Mouse (Mus musculus) splenic B cell, adult 2 months (primary cell): ENCODE measurements around the gene Dnaaf3.
A peak's percentile ranks its signal among the peaks of the same experiment; 100 is the strongest.
"Not testable (repeated sequence)": the region's sequence is repeated elsewhere in the genome, so short reads cannot be mapped to it uniquely, and the experiment has no call there.

Experiments used
- DNase-seq: peaks from one replicate; pipeline ENCODE4 v3.0.0-alpha.2; 2011; ENCODE audit warnings: low read depth, low spot score
- H3K27me3 ChIP-seq: 2 replicates; pipeline ENCODE4 v1.6.1; 2012; ENCODE audit warnings: mild to moderate bottlenecking, low read length, moderate library complexity, mixed read lengths; ENCODE audit not compliant: control insufficient read depth, poor library complexity, insufficient read depth, severe bottlenecking
- H3K36me3 ChIP-seq: 2 replicates; pipeline ENCODE4 v1.6.1; 2012; ENCODE audit warnings: mild to moderate bottlenecking, low read length, moderate library complexity, mixed read lengths; ENCODE audit not compliant: control insufficient read depth, poor library complexity, insufficient read depth, severe bottlenecking

Dnaaf3 gene

GRCm38 (mm10) chr7:4527302-4527689 is 5.0 kb downstream of the Dnaaf3 start:
- DNase-seq, result no peak
- Histone ChIP-seq H3K27me3 (no peaks in the 10 kb centered on the region), H3K36me3 (no peaks in the 10 kb centered on the region)

GRCm38 (mm10) chr7:4526341-4527301 is 5.6 kb downstream of the Dnaaf3 start:
- Histone ChIP-seq H3K27me3 (no peaks in the 10 kb centered on the region), H3K36me3 (no peaks in the 10 kb centered on the region)
- peak; percentile 90 for DNase-seq

GRCm38 (mm10) chr7:4524212-4524922 is 7.9 kb downstream of the Dnaaf3 start, which contains the start of gene Tnni3:
Gene Tnni3, minus strand, starts transcription at chr7:4524229.
- H3K36me3 ChIP-seq, H3K27me3 ChIP-seq: not testable (repeated sequence)
- DNase-seq, result peak; percentile 84

GRCm38 (mm10) chr7:4523205-4524130 is 8.8 kb downstream of the Dnaaf3 start:
- Histone ChIP-seq H3K27me3 (no peaks in the 10 kb centered on the region), H3K36me3 (no peaks in the 10 kb centered on the region)
- DNase-seq, result no peak

- DNase-seq, result no peak
- Histone ChIP-seq H3K27me3 (no peaks in the 10 kb centered on the region), H3K36me3 (no peaks in the 10 kb centered on the region)
Measured at GRCm38 (mm10) chr7:4522292-4522691, 10.0 kb downstream of the Dnaaf3 start.

- H3K36me3 ChIP-seq, result no peaks in the 10 kb centered on the region
- no peaks in the 10 kb centered on the region for H3K27me3 ChIP-seq
- DNase-seq, result no peak
Measured at GRCm38 (mm10) chr7:4521231-4522003, 10.8 kb downstream of the Dnaaf3 start.

GRCm38 (mm10) chr7:4518487-4518886 is 13.8 kb downstream of the Dnaaf3 start:
- no peaks in the 10 kb centered on the region for H3K36me3 ChIP-seq
- peak; percentile 42 for DNase-seq
- no peaks in the 10 kb centered on the region for H3K27me3 ChIP-seq

GRCm38 (mm10) chr7:4516332-4517050 is 15.8 kb downstream of the Dnaaf3 start, which contains the start of gene Tnnt1:
Gene Tnnt1, minus strand, starts transcription at chr7:4516382.
- no peak for DNase-seq
- H3K36me3 ChIP-seq, result no peaks in the 10 kb centered on the region
- no peaks in the 10 kb centered on the region for H3K27me3 ChIP-seq

GRCm38 (mm10) chr7:4515853-4516252 is 16.4 kb downstream of the Dnaaf3 start:
- Histone ChIP-seq H3K27me3 (no peaks in the 10 kb centered on the region), H3K36me3 (no peaks in the 10 kb centered on the region)
- no peak for DNase-seq

GRCm38 (mm10) chr7:4513829-4514712 is 18.2 kb downstream of the Dnaaf3 start:
- no peaks in the 10 kb centered on the region for H3K27me3 ChIP-seq
- no peaks in the 10 kb centered on the region for H3K36me3 ChIP-seq
- no peak for DNase-seq

GRCm38 (mm10) chr7:4513236-4513635 is 19.0 kb downstream of the Dnaaf3 start:
- peak; percentile 74 for DNase-seq
- Histone ChIP-seq H3K36me3 (no peaks in the 10 kb centered on the region), H3K27me3 (no peaks in the 10 kb centered on the region)

GRCm38 (mm10) chr7:4511489-4512224 is 20.6 kb downstream of the Dnaaf3 start:
- Histone ChIP-seq H3K36me3 (no peaks in the 10 kb centered on the region), H3K27me3 (no peaks in the 10 kb centered on the region)
- DNase-seq, result no peak
